Mouse (Mus musculus): ENCODE data around the gene Fuca1. TPM values are rescaled to one million over a fixed set of nuclear protein-coding genes. Genes with fewer than 3 reads are reported as not detected.

The Fuca1 gene
- polyA plus RNA-seq, 1 experiment = 19.9 TPM

GRCm38 (mm10) chr4:135946278-135946658, 25.7 kb downstream of the Fuca1 start, which contains the start of gene Hmgcl:
Gene Hmgcl (plus strand): TSS chr4:135946448.
- H3K36me3 ChIP-seq (replicated peaks; ENCODE audit: low read length) = peaks cover 42% of the 10 kb centered on the region
- H3K9me3 ChIP-seq = no peaks in the 10 kb centered on the region
- H3K4me1 ChIP-seq = peaks cover 72% of the 10 kb centered on the region
- H3K27me3 ChIP-seq (replicated peaks) = no peaks in the 10 kb centered on the region
- TF ChIP-seq GATA1 (IDR thresholded peaks at IDR 0.05; ENCODE audit: borderline replicate concordance, low read length) = no peak
- TF ChIP-seq FLI1 (IDR thresholded peaks at IDR 0.05; ENCODE audit: low read length) = no peak
- peak within 1 kb of the TSS; percentile 94 for H3K4me3 ChIP-seq (replicated peaks)

- Histone ChIP-seq H3K4me1 (peaks cover 69% of the 10 kb centered on the region), H3K4me3 (replicated peaks) (peak overlapping the region; percentile 94), H3K9me3 (peaks cover 5% of the 10 kb centered on the region; the same call in 1 of the 2 replicates)
Measured at GRCm38 (mm10) chr4:135946659-135947301, 26.2 kb downstream of the Fuca1 start.

GRCm38 (mm10) chr4:135948142-135948541, 27.6 kb downstream of the Fuca1 start:
- Histone ChIP-seq H3K4me1 (peaks cover 59% of the 10 kb centered on the region), H3K4me3 (replicated peaks) (peak overlapping the region; percentile 65), H3K36me3 (replicated peaks; ENCODE audit: low read length) (peaks cover 49% of the 10 kb centered on the region), H3K27me3 (replicated peaks) (no peaks in the 10 kb centered on the region), H3K9me3 (peaks cover 12% of the 10 kb centered on the region)
- TF ChIP-seq FLI1 (IDR thresholded peaks at IDR 0.05; ENCODE audit: low read length) (no peak), GATA1 (IDR thresholded peaks at IDR 0.05; ENCODE audit: borderline replicate concordance, low read length) (no peak)

More at GRCm38 (mm10) chr4:135946659-135947301, 26.2 kb downstream of the Fuca1 start:
- Histone ChIP-seq H3K36me3 (replicated peaks; ENCODE audit: low read length) (peaks cover 44% of the 10 kb centered on the region), H3K27me3 (replicated peaks) (no peaks in the 10 kb centered on the region)
- TF ChIP-seq FLI1 (IDR thresholded peaks at IDR 0.05; ENCODE audit: low read length) = no peak
- no peak for TF ChIP-seq GATA1 (IDR thresholded peaks at IDR 0.05; ENCODE audit: borderline replicate concordance, low read length)

GRCm38 (mm10) chr4:135949475-135949874, 28.9 kb downstream of the Fuca1 start:
- no peaks in the 10 kb centered on the region for H3K27me3 ChIP-seq (replicated peaks)
- peak overlapping the region; percentile 9 for H3K4me3 ChIP-seq (replicated peaks)
- H3K9me3 ChIP-seq = peaks cover 12% of the 10 kb centered on the region
- H3K4me1 ChIP-seq = peaks cover 53% of the 10 kb centered on the region
- H3K36me3 ChIP-seq (replicated peaks; ENCODE audit: low read length) = peaks cover 55% of the 10 kb centered on the region
- no peak for TF ChIP-seq GATA1 (IDR thresholded peaks at IDR 0.05; ENCODE audit: borderline replicate concordance, low read length)
- TF ChIP-seq FLI1 (IDR thresholded peaks at IDR 0.05; ENCODE audit: low read length) = no peak

GRCm38 (mm10) chr4:135949911-135950310, 29.4 kb downstream of the Fuca1 start:
- TF ChIP-seq GATA1 (IDR thresholded peaks at IDR 0.05; ENCODE audit: borderline replicate concordance, low read length) (no peak), FLI1 (IDR thresholded peaks at IDR 0.05; ENCODE audit: low read length) (no peak)
- peaks cover 58% of the 10 kb centered on the region for H3K4me1 ChIP-seq
- H3K9me3 ChIP-seq = peaks cover 12% of the 10 kb centered on the region
- no peaks in the 10 kb centered on the region for H3K27me3 ChIP-seq (replicated peaks)
- H3K36me3 ChIP-seq (replicated peaks; ENCODE audit: low read length) = peaks cover 59% of the 10 kb centered on the region
- peak overlapping the region; percentile 82 for H3K4me3 ChIP-seq (replicated peaks)

GRCm38 (mm10) chr4:135950365-135950764, 29.8 kb downstream of the Fuca1 start:
- Histone ChIP-seq H3K27me3 (replicated peaks) (no peaks in the 10 kb centered on the region), H3K4me1 (peaks cover 55% of the 10 kb centered on the region), H3K36me3 (replicated peaks; ENCODE audit: low read length) (peaks cover 64% of the 10 kb centered on the region), H3K9me3 (peaks cover 12% of the 10 kb centered on the region), H3K4me3 (replicated peaks) (no peak overlapping the region)
- TF ChIP-seq GATA1 (IDR thresholded peaks at IDR 0.05; ENCODE audit: borderline replicate concordance, low read length) = no peak
- no peak for TF ChIP-seq FLI1 (IDR thresholded peaks at IDR 0.05; ENCODE audit: low read length)

- no peaks in the 10 kb centered on the region for H3K27me3 ChIP-seq (replicated peaks)
- peaks cover 75% of the 10 kb centered on the region for H3K36me3 ChIP-seq (replicated peaks; ENCODE audit: low read length)
- peaks cover 12% of the 10 kb centered on the region for H3K9me3 ChIP-seq
- peaks cover 46% of the 10 kb centered on the region for H3K4me1 ChIP-seq
- TF ChIP-seq GATA1 (IDR thresholded peaks at IDR 0.05; ENCODE audit: borderline replicate concordance, low read length) = no peak
- TF ChIP-seq FLI1 (IDR thresholded peaks at IDR 0.05; ENCODE audit: low read length) = no peak
- no peak overlapping the region for H3K4me3 ChIP-seq (replicated peaks)
Measured at GRCm38 (mm10) chr4:135951505-135951904, 31.0 kb downstream of the Fuca1 start.

GRCm38 (mm10) chr4:135953179-135953578, 32.6 kb downstream of the Fuca1 start:
- TF ChIP-seq GATA1 (IDR thresholded peaks at IDR 0.05; ENCODE audit: borderline replicate concordance, low read length) (no peak), FLI1 (IDR thresholded peaks at IDR 0.05; ENCODE audit: low read length) (no peak)
- no peaks in the 10 kb centered on the region for H3K27me3 ChIP-seq (replicated peaks)
- H3K36me3 ChIP-seq (replicated peaks; ENCODE audit: low read length) = peaks cover 86% of the 10 kb centered on the region
- peaks cover 40% of the 10 kb centered on the region for H3K4me1 ChIP-seq
- H3K4me3 ChIP-seq (replicated peaks) = no peak overlapping the region
- H3K9me3 ChIP-seq = peaks cover 12% of the 10 kb centered on the region

GRCm38 (mm10) chr4:135954241-135954640, 33.7 kb downstream of the Fuca1 start:
- Histone ChIP-seq H3K27me3 (replicated peaks) (no peaks in the 10 kb centered on the region), H3K4me1 (peaks cover 34% of the 10 kb centered on the region), H3K36me3 (replicated peaks; ENCODE audit: low read length) (peaks cover 87% of the 10 kb centered on the region), H3K9me3 (peaks cover 12% of the 10 kb centered on the region), H3K4me3 (replicated peaks) (no peak overlapping the region)
- TF ChIP-seq GATA1 (IDR thresholded peaks at IDR 0.05; ENCODE audit: borderline replicate concordance, low read length) = no peak
- TF ChIP-seq FLI1 (IDR thresholded peaks at IDR 0.05; ENCODE audit: low read length) = no peak

- peaks cover 28% of the 10 kb centered on the region for H3K4me1 ChIP-seq
- peaks cover 92% of the 10 kb centered on the region for H3K36me3 ChIP-seq (replicated peaks; ENCODE audit: low read length)
- TF ChIP-seq GATA1 (IDR thresholded peaks at IDR 0.05; ENCODE audit: borderline replicate concordance, low read length) = no peak
- no peak for TF ChIP-seq FLI1 (IDR thresholded peaks at IDR 0.05; ENCODE audit: low read length)
- no peaks in the 10 kb centered on the region for H3K27me3 ChIP-seq (replicated peaks)
- no peak overlapping the region for H3K4me3 ChIP-seq (replicated peaks)
- H3K9me3 ChIP-seq = peaks cover 12% of the 10 kb centered on the region
Measured at GRCm38 (mm10) chr4:135955886-135956285, 35.4 kb downstream of the Fuca1 start.

Data from megakaryocyte, embryonic 14.5 days (primary cell).